Mouse (Mus musculus): ENCODE measurements around the gene Phospho2.
A peak's percentile ranks its signal among the peaks of the same experiment; 100 is the strongest.
"Not testable (repeated sequence)": the region's sequence is repeated elsewhere in the genome, so short reads cannot be mapped to it uniquely, and the experiment has no call there.

Phospho2 gene

DNA sequence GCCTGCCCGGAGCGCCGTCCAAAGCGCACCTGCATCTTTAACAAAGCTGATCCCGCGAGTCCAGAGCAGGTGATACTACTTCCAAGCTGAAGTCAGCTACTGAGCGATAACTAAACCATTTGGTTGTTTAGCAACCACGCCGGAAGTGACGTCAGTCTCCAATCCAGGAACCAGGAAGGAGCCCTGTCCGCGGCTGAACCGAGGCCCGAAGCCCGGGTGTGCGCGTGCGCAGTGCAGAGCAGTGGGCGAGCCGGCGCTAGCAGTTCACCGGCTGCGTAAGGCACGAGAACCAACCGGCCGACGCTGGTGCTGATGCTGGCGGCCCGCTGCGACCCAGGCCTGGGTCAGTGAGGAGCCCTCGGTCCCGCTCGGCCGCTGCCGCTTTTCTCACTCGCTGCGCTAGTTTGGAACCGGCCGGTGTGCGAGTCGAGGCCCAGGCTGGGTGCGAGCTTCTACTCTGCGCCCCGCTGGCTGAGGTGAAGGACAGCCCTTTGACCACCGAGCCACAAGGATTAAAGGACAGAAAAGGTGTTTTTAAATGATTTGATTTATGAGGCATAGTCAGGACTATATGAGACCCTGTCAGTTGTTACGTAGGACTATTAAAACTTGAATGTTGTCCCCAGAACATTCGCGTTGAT lies at the start of gene Phospho2, which contains the start of gene Ccdc173:
Gene Phospho2 (plus strand): TSS at position 195 of the 641 bp plus-strand sequence.
Gene Ccdc173 (minus strand): TSS at position 147 of the 641 bp plus-strand sequence.
- DNase-seq (ENCODE audit: extremely low spot score) = peak; percentile 95

DNA sequence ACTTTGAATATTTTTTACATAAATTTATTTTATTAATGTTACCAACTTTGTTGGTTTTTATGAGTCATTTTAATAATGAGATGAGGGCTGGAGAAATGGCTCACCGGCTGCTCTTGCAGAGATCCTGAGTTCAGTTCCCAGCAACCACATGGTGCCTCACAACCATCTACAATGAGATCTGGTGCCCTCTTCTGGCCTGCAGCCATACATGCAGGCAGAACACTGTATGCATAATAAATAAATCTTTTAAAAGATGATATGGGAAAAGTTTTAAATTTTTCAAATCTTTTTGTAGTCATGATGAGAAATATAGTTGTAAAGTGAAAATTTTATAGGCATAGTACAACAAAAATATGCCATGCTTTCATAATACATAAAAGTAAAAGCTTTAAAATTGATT lies 44.3 kb upstream of the Phospho2 start:
- DNase-seq (ENCODE audit: extremely low spot score) = no peak

DNA sequence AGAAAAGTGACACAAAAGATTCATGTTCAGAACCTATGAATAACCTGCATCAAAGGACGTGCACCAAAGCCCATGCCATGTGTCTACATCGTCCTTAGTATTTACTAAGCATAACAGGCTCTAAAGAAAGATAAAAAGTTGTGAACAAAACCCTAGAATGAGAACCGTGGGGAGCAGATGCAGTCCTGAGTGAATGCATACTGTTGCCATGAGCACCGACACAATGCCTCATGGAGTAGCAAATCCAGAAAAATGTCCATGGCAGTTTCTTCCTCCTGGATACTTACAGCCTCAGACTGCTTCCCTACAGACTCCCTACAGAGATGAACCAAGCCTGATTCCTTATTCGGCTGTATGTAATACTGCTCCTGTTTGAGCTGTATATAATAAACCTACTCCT lies 28.4 kb upstream of the Phospho2 start:
- DNase-seq (ENCODE audit: extremely low spot score) = no peak

DNA sequence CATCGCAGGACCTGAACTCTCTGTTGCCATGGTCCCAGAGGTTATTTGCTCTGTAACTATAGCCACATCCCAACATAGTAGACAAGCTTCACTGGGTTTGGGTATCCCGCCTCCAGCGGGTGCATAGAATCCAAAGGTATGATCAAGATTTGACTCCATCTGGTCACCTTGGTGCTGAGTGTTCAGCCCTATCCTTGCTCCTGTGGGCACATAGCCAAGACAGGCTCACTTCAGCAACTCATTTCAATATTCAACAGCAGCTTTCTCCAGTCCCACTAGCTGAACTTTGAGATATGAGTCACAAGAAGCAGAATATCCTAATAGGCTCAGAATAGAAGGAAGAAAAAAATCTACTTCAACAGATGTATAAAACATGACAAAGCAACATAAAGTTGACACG lies 26.1 kb upstream of the Phospho2 start:
- no peak for DNase-seq (ENCODE audit: extremely low spot score)

DNA sequence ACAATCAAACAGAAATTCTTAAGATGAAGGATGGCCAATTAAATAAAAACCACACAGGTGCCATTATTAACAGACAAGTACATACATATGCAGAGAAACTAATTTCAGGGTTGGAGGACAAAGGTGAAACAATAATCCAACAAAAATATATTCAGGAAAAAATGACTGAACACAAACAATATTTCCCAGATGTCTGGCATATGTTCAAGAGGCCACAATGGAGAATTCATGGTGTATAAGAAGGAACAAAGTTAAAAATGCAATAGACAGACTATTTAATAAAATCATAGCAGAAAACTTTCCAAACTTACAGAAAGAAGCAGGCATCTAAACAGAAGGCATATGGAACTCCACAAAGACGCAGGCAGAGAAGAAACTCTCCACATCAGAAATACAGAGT lies 24.7 kb upstream of the Phospho2 start:
- no peak for DNase-seq (ENCODE audit: extremely low spot score)

DNA sequence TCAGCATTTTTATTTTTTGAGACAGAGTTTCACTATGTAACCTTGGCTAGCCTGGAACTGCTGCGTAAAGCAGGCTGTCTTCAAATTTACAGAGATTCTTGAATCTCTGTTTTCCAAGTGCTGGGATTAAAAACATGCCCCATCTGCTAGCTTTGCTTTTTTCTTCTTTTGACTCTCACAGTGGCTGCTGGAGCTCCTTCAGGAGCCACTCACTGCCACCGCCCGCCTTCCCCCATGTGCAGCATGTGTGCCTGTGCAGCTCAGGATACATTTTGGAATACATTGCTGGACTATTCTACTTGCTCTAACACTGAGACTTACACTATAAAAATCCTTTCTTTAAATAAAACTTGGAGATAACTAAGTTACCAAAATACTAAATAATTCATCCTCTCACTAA lies 16.1 kb upstream of the Phospho2 start:
- no peak for DNase-seq (ENCODE audit: extremely low spot score)

DNA sequence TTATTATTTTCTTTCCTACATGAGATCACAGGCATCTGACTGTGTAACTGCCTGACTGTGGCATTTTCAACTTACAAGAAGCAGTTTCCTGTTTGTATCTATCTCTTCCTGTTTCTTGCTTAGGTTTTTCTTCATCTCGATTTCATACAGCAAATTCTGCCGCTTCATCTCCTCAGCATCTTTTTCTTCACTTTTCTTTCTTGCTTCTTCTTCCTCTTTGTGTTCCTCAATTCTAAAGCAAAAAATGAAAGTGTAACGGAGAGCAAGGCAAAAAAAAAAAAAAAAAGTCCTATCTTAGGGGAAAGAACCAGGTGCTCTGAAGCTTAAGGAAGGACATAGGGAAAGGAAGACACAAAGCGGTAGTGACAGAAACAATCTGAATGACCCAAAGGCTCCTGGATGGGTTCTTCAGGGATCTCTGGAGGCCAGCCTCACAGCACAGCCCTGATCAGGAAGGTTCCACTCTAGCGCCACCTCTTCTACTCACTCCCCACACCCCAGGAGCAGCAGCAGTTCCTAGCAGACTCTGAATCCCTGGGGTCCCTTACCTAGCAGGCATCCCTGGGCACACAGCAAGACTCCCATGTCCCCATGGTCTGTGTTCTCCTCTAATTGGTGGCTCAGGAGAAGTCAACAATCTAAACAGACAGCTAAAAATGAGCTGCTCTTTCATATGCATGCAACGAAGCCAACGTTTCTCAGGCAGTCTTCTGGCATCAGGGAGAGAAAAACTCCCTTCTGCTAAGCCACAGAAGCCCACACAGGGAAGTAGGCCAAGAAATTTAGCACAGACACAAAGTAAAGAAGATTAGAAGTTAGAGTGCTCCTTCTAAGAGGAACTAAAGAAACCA lies 11.2 kb upstream of the Phospho2 start:
- DNase-seq (ENCODE audit: extremely low spot score) = no peak

DNA sequence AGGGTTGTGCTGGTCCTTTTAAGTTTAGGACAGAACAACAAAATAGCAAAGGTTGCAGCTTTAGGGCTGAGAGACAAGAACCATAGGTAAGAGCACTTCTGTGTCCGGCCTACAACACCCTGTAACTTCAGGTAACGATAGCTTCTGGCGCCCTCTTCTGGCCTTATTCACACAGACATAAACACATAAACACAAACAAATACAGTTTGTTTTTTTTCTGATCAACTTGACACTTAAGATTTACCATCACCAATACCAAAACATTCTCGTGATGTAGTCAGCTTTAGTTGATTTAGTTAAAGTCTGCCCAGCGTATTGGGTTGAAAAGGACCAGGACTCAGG lies 10.6 kb upstream of the Phospho2 start:
- DNase-seq (ENCODE audit: extremely low spot score) = no peak

DNA sequence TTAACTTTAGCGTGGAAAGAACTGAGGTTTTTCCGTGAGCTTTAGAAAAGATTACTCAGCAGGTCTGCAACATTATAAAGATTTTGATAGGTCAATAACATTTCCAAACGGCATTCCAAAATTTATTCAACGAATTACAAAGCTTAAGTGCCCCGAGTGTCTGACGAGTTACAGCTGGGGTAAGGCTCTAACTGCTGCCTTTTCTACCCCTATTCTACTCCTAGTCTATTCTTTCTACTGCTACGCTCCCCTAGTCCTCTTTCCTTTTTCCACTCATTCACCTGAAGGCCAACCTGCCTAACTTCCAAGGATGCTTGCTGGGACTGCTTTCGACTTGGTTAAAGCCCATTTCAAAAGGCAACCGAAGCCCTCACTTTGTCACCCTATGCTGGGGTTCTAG lies 449 bp upstream of the Phospho2 start:
- DNase-seq (ENCODE audit: extremely low spot score) = no peak

DNA sequence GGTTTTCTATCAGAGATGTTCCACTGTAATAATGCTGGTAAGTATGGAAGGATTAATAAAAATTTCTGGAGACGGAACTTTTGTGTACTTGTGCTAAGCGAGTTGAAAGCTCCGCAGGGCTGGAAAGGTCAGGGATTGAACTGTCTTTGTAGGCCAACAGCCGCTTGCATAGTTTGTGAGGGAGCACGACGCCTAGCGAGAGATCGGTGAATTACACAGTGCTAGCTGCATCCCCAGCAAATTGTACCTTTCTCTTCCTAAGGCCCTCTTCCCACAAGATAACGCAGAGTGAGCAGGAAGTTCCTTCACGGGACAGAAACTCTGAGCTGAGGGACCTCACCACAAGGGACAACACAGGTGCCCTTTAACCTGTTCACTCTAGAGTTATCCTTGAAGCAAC lies 862 bp downstream of the Phospho2 start:
- DNase-seq (ENCODE audit: extremely low spot score) = peak; percentile 89

DNA sequence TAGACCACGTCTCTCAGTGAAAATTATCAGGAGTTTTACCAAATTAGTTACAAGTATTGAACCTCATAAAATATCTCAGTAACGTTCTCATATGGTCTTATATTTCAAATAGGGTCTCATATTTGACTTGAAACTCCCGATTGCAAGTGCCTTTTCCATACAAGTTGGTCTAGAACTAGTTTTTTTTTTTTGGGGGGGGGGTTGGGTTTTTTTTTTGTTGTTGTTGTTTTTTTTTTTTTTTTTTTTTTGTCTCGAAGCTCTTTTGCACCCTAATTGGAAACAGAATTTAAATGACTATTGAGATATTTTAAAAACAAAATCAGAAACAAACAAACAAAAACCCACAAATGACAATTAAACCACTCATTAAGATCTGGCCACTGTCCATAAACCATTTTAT lies 1.3 kb downstream of the Phospho2 start:
- no peak for DNase-seq (ENCODE audit: extremely low spot score)

DNA sequence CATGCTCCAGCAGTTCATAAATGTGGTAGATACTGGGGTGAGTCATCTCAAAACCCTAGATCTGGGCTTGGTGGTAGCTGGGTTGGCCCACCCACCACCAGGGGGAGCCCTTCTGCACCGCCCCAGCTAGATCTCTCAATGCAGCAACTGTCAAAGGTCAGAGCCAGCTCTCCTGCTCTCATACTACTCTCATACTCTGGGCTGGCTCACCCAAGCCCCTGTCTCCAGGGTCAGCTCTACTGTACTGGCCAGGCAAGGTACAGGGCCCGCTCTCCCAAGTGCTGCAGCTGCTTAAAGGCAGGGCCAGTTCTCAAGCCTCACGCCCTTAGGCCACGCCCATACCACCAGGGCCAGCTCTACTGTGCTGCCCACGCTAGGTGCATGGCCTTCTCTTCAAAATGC lies 13.5 kb downstream of the Phospho2 start:
- DNase-seq (ENCODE audit: extremely low spot score) = peak; percentile 54

DNA sequence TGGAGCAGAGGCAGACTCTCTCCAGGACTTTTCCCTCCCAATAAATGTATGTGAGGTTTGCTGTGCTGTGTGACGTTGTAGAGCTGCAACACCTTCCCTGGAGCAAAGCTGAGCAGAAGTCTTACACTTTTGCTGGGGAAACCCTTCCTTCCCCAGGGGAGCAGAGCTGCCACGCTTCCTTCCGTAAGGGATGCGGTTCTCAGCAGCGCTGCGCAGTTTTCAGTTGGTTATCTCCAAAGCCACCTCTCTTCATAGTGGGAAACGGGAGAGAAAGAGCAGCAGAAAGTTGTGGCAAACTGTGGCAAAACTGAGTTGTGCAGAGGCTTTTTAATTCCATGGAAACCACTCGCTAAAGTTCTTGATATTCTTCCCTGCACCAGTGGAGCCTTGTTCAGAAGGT lies 14.3 kb downstream of the Phospho2 start:
- DNase-seq (ENCODE audit: extremely low spot score) = no peak

DNA sequence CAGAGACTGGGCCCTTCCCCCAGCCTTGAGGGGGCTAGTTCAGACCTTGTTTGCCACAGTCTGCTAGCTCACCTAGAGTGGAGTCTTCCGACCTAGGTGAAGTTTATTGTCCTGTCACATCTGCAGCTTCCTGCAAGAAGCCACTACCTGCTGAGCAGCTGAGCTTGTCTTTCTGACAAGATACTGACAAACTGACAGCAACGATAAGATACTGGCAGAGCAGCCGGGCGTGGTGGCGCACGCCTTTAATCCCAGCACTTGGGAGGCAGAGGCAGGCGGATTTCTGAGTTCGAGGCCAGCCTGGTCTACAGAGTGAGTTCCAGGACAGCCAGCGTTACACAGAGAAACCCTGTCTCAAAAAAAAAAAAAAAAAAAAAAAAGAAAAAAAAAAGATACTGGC lies 15.2 kb downstream of the Phospho2 start:
- DNase-seq (ENCODE audit: extremely low spot score) = not testable (repeated sequence)

DNA sequence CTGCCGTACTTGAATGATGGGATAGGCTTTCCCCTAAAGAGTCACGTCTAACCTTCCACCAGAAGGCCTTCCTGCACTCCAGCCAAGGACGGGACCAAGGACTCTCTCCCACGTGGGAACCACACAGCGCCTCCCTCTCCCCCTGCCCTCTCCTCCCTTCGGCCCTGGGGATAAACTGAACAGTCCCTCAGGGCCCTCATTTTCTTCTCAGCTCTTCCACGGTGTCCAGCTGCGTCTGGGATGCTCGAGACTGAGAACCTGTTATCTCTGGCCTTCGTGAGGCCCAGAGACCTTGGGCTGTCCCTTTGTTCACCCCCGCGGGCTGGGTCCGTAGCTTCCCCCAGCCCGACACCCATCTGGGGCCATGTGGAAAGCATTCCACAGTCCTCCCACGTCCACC lies 20.7 kb downstream of the Phospho2 start:
- no peak for DNase-seq (ENCODE audit: extremely low spot score)

DNA sequence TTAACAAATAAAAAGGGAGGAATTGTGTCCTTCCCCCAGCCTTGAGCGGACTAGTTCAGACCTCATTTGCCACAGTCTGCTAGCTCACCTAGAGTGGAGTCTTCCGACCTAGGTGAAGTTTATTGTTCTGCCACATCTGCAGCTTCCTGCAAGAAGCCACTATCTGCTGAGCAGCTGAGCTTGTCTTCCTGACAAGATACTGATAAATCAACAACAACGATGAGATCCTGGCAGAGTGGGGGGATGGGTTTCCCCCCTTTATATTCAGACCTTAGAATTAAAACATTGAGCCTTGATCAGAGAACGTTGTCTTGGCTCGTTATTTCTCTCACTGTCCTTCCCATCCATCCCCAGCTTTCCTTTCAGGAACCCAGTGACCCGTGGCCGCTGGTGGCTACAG lies 21.9 kb downstream of the Phospho2 start:
- not testable (repeated sequence) for DNase-seq (ENCODE audit: extremely low spot score)

DNA sequence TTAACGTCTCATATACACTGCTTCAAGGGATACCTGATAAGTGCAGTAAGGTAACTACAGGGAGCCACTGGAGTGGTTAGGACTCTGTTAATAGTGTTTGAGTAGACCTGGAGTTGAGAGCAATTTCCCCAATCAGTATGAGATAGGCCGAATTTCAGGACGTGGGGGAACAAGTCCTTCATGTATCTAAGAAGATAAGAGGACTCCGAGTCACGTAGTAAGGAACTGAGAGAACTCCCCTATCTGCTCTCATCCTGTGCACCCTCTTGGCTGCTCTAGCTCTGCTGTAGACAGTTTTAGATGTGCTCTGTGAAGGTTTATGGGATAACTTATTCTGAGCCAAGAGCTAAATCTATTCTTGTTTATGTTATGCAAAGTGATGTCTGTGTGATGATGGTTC lies 27.2 kb downstream of the Phospho2 start:
- no peak for DNase-seq (ENCODE audit: extremely low spot score)

DNA sequence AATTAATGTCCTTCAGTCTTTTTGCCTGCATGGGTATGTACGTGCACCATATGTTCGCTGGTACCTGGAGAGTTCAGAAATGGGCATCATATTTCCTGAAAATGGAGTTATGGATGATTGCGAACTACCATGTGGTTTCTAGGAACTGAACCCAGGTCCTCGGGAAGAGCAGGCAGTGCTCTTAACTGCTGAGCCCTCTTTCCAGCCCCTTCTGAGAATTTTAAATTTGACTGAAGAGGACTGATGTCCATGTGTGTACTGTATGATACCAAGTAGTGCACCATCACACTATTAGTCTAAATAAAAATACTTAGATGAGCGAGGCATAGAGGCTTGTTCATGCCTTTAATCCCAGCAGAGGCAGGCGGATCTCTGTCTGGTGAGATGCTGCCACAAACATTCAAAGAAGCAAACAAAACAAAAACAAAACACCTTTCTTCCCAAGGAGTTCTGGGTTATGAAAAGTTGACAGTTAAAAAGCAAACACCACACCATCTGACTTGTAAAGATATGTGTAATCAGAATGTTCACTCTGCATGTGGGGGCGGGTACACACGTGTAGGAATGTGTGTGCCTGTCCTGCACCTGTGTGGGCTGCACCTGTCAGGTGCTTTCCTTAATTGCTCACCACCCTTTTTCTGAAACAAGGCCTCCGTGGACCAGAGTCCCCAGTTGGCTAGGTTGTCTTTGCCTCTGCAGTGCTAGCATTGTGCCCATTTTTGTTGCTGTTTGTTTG lies 29.1 kb downstream of the Phospho2 start:
- DNase-seq (ENCODE audit: extremely low spot score) = no peak

DNA sequence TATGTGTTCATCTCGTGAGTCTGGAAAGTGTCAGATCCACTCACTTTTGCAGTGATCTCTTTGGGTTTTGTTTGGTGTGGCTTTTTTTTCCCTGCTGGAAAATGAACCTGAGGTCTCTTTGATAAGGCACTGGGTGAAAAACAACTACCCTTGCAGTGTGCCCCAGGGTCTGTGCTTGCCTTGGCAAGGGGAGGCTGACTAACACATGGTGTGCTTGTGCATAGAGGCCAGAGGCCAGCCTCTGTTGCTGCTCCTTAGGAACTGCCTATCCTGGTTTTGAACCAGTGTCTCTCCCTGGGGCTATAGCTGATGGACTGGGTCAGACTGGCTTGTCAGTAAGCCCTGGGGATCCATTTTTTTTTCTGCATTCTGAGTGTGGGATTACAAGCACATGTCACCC lies 30.8 kb downstream of the Phospho2 start:
- no peak for DNase-seq (ENCODE audit: extremely low spot score)

DNA sequence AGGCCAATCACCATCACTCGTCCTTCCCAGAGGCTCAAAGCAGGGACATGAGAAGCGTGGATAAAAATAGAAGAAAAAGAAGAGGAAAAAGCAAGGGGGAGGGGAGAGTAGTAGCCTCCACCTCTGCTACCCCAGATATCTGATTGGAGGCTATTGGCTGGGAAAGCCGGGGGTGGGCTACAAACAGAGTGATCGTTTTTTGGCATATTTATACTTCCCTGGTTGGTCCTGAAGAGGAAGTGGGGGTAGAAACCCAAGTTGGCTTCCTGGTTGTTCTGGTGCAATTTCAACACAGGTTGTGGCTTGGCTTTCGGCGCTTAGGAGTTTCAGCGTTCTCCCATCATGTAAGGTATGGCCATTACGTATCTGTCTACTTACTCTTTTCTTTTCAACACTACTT lies 32.3 kb downstream of the Phospho2 start, which contains the start of gene Klhl23:
Gene Klhl23 (plus strand): TSS at position 234 of the 400 bp plus-strand sequence.
- DNase-seq (ENCODE audit: extremely low spot score) = peak; percentile 34

DNA sequence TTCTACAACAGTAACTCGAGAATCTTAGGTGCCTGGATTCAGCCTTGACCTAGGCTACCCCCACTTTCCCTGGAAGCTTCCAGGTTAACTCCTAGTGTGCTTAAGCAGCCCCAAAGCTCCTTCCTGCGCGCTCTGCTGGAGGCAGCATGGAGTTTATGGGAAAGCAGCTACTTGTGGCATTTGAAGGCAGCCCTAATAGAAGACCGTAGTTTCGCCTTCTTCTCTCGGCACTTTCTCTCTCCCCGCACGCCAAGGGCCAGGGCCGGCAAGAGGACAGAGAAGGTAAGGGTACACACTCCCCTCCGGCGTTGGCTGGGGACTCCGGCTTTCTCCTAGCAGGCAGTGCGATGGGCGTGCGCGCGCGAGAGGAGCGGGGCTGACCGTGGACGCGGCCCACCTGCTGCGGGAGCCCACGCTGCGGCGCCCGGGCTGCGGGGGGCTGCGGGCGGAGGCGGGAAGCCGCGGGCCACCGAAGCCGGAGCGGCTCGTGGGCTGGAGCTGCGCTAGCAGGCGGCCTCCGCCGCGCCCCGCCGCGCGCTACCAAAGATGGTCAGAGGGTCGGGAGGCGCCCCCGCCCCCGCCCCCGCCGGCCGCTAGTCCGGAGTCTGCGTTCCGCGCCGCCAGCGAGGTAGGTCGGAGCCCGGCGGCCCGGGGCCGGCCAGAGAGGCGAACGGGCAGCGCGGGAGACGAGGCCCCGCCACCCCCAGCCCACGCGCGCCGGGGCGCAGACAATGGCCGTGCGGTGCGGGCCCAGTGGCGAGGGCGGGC lies 33.1 kb downstream of the Phospho2 start:
- peak; percentile 77 for DNase-seq (ENCODE audit: extremely low spot score)
